Mouse (Mus musculus) ES-E14 (cell line): Measurements from ENCODE around the gene Gys2. TPM values are rescaled to one million over a fixed set of nuclear protein-coding genes. Genes with fewer than 3 reads are reported as not detected.
A peak's percentile ranks its signal among the peaks of the same experiment; 100 is the strongest.
"Not testable (repeated sequence)": the region's sequence is repeated elsewhere in the genome, so short reads cannot be mapped to it uniquely, and the experiment has no call there.

ENCODE experiments used
- DNase-seq: peaks from one replicate; pipeline ENCODE4 v3.0.0-alpha.2; 2013; ENCODE audit warnings: low read depth, low spot score
- H3K27ac ChIP-seq: 2 replicates; pipeline ENCODE4 v1.5.1; 2012; ENCODE audit warnings: low read depth, mild to moderate bottlenecking, low read length, moderate library complexity, mixed read lengths; ENCODE audit not compliant: poor library complexity, insufficient read depth, severe bottlenecking
- H3K36me3 ChIP-seq: 2 replicates; pipeline ENCODE4 v1.6.1; 2012; ENCODE audit warnings: mild to moderate bottlenecking, low read length, moderate library complexity, mixed read lengths; ENCODE audit not compliant: control insufficient read depth, poor library complexity, insufficient read depth, severe bottlenecking
- H3K4me1 ChIP-seq, 2 experiments: fragments of 150-350 bp in 1 of 2; sonication (generic) in 1 of 2; 2 replicates each; pipeline ENCODE4 v1.6.1; 2012; ENCODE audit warnings: low read length in 2 of 2, mild to moderate bottlenecking in 1 of 2, mixed read lengths in 1 of 2; ENCODE audit not compliant: control insufficient read depth in 2 of 2, insufficient read depth in 2 of 2, poor library complexity in 1 of 2
- H3K4me3 ChIP-seq, 2 experiments: fragments of 150-350 bp in 1 of 2; sonication (generic) in 1 of 2; 2 replicates each; pipeline ENCODE4 v1.5.1; 2012; ENCODE audit warnings: low read length in 2 of 2, low read depth in 1 of 2, mild to moderate bottlenecking in 1 of 2, mixed read lengths in 1 of 2; ENCODE audit not compliant: insufficient read depth in 1 of 2, poor library complexity in 1 of 2, severe bottlenecking in 1 of 2
- H3K9ac ChIP-seq: 2 replicates; pipeline ENCODE4 v1.6.1; 2012; ENCODE audit warnings: low read depth, mild to moderate bottlenecking, low read length, mixed read lengths; ENCODE audit not compliant: poor library complexity, insufficient read depth, severe bottlenecking
- H3K9me3 ChIP-seq: fragments of 150-350 bp; sonication (generic); 2 replicates; pipeline ENCODE4 v1.6.1; 2012; ENCODE audit warnings: low read depth, mild to moderate bottlenecking, low read length; ENCODE audit not compliant: control insufficient read depth, insufficient read depth
- CHD2 ChIP-seq: IDR thresholded peaks from 2 replicates; pipeline ENCODE4 v1.6.1; 2014; ENCODE audit warnings: mild to moderate bottlenecking, low read depth, low read length, inconsistent platforms
- HCFC1 ChIP-seq: IDR thresholded peaks from 2 replicates; pipeline ENCODE4 v1.6.1; 2012; ENCODE audit warnings: low read length, inconsistent platforms, borderline replicate concordance; ENCODE audit not compliant: insufficient read depth
- MAFK ChIP-seq: IDR thresholded peaks from 2 replicates; pipeline ENCODE4 v1.6.1; 2014; ENCODE audit warnings: mild to moderate bottlenecking, low read depth, low read length, inconsistent platforms; ENCODE audit not compliant: insufficient read depth
- ZC3H11A ChIP-seq: IDR thresholded peaks from 2 replicates; pipeline ENCODE4 v1.6.1; 2012; ENCODE audit warnings: low read depth, mild to moderate bottlenecking, inconsistent platforms, low read length, borderline replicate concordance
- ZNF384 ChIP-seq: IDR thresholded peaks from 2 replicates; pipeline ENCODE4 v1.6.1; 2012; ENCODE audit warnings: low read depth, low read length, inconsistent platforms
- in situ Hi-C, 2 experiments: fragments of 600-800 bp; cut with MboI; formaldehyde crosslinking; loops; one replicate each; pipeline ENCODE4 v1.15.1; 2025; ENCODE audit warnings: low sequenced_read_pairs in 2 of 2, inconsistent platforms in 1 of 2; ENCODE audit not compliant: unreplicated experiment in 2 of 2
- total RNA-seq: library from RNA; depleted of rRNA; stranded (reverse); fragments of 300-350 nt; gene quantifications from 2 replicates; pipeline ENCODE4 v1.2.3, GENCODE M21; 2012

Gys2 gene
- total RNA-seq, 1 experiment, result not detected

DNA sequence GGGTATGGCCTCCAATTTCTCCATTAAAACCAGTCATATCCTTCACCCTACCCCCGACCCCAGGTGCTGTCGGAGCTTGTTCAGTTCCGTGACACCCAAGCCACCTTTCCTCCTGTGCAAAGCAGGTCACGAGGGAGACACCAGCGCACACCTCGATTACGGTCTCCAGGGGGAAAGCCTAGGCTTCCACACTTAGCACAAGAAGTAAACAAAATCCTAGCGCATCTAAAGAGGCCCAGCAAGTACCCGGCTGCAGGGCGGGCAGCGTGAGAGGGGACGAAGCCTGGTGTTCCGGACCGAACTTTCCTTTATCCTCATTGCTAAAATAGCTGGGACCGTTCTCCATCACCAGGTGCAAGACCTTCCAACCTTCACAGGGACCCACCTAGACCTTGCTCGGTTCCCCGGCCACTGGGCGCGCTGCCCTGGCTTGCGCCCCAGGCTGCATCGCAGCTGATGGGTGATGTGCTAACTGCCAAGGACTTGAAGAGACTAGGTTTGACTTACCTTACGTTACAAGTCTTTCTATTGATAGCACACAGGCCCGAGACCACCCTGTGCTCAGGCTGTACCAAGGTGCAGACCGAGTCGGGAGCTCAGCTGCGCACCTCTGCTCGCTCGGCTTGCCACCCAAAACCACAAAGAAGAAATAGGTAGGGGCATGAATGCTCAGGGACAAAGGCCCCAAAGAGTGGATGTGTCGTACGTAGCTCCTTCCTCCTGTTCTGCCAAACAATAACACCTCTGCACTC, 34.3 kb upstream of the Gys2 start:
- TF ChIP-seq HCFC1 (no peak), ZNF384 (no peak), ZC3H11A (no peak), CHD2 (no peak), MAFK (no peak)
- no peak for DNase-seq
- H3K9me3 ChIP-seq, result no peaks in the 10 kb centered on the region
- peak overlapping the region; percentile 74 to 90 for H3K4me3 ChIP-seq
- peaks cover 10% of the 10 kb centered on the region; the same call in 1 of the 2 replicates for H3K36me3 ChIP-seq
- H3K27ac ChIP-seq, result peak overlapping the region; percentile 3
- in situ Hi-C loops, result no loop called here
- peaks cover 14 to 25% of the 10 kb centered on the region in 2 experiments for H3K4me1 ChIP-seq
- peak overlapping the region; percentile 67 for H3K9ac ChIP-seq

DNA sequence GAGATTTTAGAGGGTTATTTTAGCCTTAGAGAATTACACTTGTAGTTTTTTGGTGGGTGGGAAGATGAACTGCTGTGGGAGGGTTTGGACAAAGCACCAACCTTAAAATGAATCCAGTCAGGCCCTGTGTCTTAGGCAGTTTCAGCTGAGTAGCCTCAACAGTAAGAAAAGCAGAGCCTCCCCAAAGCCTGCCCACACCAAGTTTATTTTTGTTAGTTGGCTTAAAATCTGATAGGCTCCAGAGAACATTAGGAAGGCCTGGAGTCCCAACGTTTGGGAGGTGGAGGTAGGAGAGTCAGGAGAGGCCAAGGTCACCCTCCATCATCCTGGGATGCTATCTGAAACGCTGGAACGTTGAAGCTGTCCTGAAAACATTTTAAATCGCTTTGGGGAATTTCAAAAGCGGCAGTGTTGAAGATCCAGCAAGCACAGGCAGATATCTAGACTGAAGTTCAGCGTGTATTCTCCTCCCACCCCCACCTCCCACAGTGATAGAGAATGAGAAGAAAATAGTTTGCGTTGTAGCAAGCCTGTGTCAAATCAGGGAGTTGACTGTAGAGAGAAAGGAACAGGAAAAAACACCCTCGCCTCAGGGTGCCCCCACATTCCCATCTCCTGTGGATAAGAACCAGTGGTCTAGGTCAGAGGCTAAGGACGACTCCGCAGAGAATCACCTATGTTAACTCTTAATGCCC, 33.6 kb upstream of the Gys2 start:
- Histone ChIP-seq H3K36me3 (peaks cover 13% of the 10 kb centered on the region; the same call in 1 of the 2 replicates), H3K9me3 (no peaks in the 10 kb centered on the region), H3K4me1 (peaks cover 9 to 27% of the 10 kb centered on the region in 2 experiments), H3K9ac (peak overlapping the region; percentile 67), H3K27ac (no peak overlapping the region), H3K4me3 (peak overlapping the region; percentile 74 to 90)
- no peak for TF ChIP-seq CHD2
- no peak for TF ChIP-seq HCFC1
- TF ChIP-seq ZNF384, result no peak
- no peak for TF ChIP-seq ZC3H11A
- TF ChIP-seq MAFK, result no peak
- in situ Hi-C loops, result no loop called here
- DNase-seq, result no peak

DNA sequence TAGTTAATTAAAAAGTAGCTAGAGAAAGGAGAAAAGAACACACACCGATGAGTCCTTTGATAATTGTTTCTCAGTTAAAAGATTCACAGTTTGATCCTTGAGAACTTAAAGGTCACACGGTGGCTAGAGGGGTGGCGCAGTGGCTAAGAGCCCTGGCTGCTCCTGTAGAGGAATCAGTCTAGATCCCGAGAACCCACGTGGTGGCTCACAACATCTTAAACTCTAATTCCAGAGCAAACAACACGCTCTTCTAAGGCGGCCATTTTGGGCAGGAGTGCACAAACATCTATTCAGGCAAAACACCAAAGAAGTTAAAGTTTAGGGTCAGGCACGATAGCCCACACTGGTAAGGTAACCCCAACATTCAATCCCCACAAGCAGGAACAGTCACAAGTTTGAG, 30.7 kb upstream of the Gys2 start:
- H3K4me3 ChIP-seq, result peak overlapping the region; percentile 16 to 43
- TF ChIP-seq ZC3H11A (no peak), HCFC1 (no peak), ZNF384 (no peak), CHD2 (no peak), MAFK (no peak)
- peak overlapping the region; percentile 15; the same call in 1 of the 2 replicates for H3K9ac ChIP-seq
- H3K9me3 ChIP-seq, result no peaks in the 10 kb centered on the region
- DNase-seq, result no peak
- no peak overlapping the region for H3K27ac ChIP-seq
- peaks cover 0 to 14% of the 10 kb centered on the region in 2 experiments; a peak in 2 of 4 replicates for H3K4me1 ChIP-seq
- H3K36me3 ChIP-seq, result peaks cover 26% of the 10 kb centered on the region; the same call in 1 of the 2 replicates
- in situ Hi-C loops, result no loop called here

DNA sequence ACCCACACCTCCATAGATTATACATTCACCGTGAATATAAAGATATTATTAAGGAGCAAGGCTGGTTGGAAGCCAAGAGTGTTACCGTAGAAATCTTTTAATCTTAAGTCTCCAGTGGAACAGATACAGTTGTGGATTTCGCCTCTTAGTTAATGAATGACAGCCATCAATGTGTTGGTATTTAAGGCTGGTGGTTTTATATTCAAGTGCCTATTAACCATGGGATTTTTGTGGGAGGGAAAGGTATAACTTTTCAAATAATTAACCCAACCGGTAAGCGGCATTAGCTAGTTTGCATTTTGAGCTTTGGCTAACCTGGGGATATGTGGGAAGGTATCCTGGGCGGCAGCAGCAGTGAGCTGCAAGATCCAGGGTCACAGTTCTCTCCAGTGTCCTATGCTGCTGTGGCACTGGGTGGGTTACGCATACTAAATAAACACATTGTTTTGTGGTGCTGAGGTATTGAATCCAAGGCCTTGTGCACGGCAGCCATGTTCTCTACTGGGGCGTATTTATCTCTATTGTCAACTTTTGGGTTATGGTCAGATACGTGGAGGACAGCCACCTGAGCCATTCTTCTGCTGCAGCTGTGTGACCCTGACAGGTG, 29.7 kb upstream of the Gys2 start:
- in situ Hi-C loops, result no loop called here
- Histone ChIP-seq H3K9me3 (no peaks in the 10 kb centered on the region), H3K36me3 (peaks cover 35% of the 10 kb centered on the region; the same call in 1 of the 2 replicates), H3K27ac (no peak overlapping the region), H3K9ac (no peak overlapping the region), H3K4me3 (no peak overlapping the region), H3K4me1 (peaks cover 0 to 14% of the 10 kb centered on the region in 2 experiments; a peak in 2 of 4 replicates)
- no peak for DNase-seq
- TF ChIP-seq CHD2 (no peak), ZC3H11A (no peak), MAFK (no peak)

DNA sequence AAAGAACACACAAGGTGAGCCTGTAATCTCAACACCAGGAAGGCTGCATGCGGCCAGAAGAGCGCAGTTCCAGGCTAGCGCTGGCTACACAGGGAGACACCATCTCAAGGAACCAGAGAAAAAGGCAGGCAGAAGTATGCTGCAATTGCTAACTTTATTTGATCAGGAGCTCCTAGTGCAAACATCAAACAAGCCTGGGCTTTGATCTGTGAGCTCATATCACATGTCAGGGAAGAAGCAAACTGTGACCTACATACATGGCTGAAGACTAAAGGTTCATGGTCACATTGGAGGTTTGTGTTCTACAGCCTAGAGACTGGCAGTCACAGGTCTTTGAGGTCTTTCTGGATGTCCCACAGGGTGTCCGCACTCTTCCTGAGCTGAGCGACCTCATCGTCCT, 17.2 kb upstream of the Gys2 start:
- peaks cover 32% of the 10 kb centered on the region for H3K36me3 ChIP-seq
- H3K4me3 ChIP-seq, H3K9ac ChIP-seq, H3K4me1 ChIP-seq, DNase-seq, H3K27ac ChIP-seq, in situ Hi-C loops, H3K9me3 ChIP-seq: not testable (repeated sequence)
